Mouse (Mus musculus): ENCODE measurements around the gene Tmem132b. TPM values are rescaled to one million over a fixed set of nuclear protein-coding genes. Genes with fewer than 3 reads are reported as not detected.

Tmem132b gene
- polyA plus RNA-seq, 1 experiment: 0.02 TPM

DNA sequence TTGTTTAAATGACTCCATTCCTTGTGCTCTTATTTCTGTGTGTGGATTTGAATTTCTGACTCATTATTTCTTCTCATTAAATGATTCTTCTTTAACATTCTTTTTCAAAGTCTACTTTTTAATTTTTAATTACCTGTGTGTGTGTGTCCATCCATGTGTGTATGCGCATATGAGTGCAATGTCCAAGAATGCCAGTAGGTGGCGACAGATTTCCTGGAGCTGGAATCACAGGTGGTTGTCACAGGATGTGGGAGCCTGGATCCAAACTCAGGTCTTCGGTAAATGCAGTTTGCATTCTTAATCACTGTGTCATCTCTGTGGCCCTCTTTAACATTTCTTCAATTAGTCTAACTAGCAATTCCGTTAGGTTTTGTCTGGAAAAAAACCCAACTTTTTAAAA lies 240.7 kb downstream of the Tmem132b start:
- Histone ChIP-seq H3K4me1 (ENCODE audit: control insufficient read depth, insufficient read depth, insufficient read length) (no peaks in the 10 kb centered on the region), H3K27me3 (ENCODE audit: control insufficient read depth, insufficient read depth, low read length) (no peaks in the 10 kb centered on the region), H3K4me3 (ENCODE audit: extremely low read depth, insufficient read depth, insufficient read length) (no peak overlapping the region), H3K36me3 (ENCODE audit: control insufficient read depth, insufficient read depth, low read length) (no peaks in the 10 kb centered on the region), H3K27ac (ENCODE audit: insufficient read depth, low read length) (no peak overlapping the region)
- TF ChIP-seq CTCF (IDR thresholded peaks at IDR 0.05; ENCODE audit: extremely low read depth, insufficient read depth, insufficient read length, insufficient replicate concordance) (no peak), POLR2A (IDR thresholded peaks at IDR 0.05; ENCODE audit: low read depth, low read length) (no peak)
- no peak for DNase-seq (ENCODE audit: low read depth in 1 of 2, low spot score in 2 of 2)
- WGBS: 91% methylated on average over 4 of the region's 4 CpGs

DNA sequence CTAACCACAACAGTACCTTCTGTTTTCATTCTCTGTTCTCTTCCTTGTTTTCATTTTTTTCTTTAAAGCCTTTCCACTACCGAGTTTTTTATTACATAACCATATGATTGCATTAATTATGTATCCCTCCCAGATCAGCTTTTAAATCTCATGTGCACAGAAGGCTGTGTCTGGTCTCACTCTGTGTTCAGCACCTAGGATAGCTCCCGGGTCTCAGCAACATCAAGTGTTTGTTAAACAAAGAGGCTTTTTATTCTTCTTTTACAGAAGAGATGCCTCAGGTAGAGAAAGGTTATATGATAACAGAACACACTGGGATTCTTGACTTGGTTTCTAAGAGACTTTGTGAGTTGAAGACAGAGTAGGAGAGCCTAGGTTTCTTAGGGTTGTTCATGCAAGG lies 241.2 kb downstream of the Tmem132b start:
- Histone ChIP-seq H3K27me3 (ENCODE audit: control insufficient read depth, insufficient read depth, low read length) (no peaks in the 10 kb centered on the region), H3K4me3 (ENCODE audit: extremely low read depth, insufficient read depth, insufficient read length) (no peak overlapping the region), H3K27ac (ENCODE audit: insufficient read depth, low read length) (no peak overlapping the region), H3K36me3 (ENCODE audit: control insufficient read depth, insufficient read depth, low read length) (no peaks in the 10 kb centered on the region), H3K4me1 (ENCODE audit: control insufficient read depth, insufficient read depth, insufficient read length) (no peaks in the 10 kb centered on the region)
- DNase-seq (ENCODE audit: low read depth in 1 of 2, low spot score in 2 of 2): no peak
- no peak for TF ChIP-seq CTCF (IDR thresholded peaks at IDR 0.05; ENCODE audit: extremely low read depth, insufficient read depth, insufficient read length, insufficient replicate concordance)
- no peak for TF ChIP-seq POLR2A (IDR thresholded peaks at IDR 0.05; ENCODE audit: low read depth, low read length)
- WGBS: 44% methylated on average over 2 of the region's 2 CpGs

DNA sequence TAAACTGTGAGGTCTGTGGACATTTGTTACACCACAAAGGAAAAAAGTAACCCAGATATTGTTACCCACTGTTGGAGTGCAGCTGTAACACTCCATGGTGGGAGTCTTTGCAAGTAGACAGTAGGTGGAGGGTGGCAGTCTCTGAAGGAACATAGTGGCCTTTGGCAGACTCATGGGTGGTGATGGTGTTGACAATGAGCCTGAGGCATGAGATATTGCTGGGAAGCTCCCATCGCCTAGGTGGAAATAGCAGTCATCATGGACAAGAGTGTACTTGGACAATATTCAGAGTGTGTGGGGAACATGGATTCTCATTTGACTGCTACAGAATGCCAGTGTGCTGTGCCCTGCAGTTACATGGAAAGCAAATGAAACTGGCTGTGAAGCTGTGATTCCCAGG lies 248.8 kb downstream of the Tmem132b start:
- no peak for TF ChIP-seq POLR2A (IDR thresholded peaks at IDR 0.05; ENCODE audit: low read depth, low read length)
- no peak for TF ChIP-seq CTCF (IDR thresholded peaks at IDR 0.05; ENCODE audit: extremely low read depth, insufficient read depth, insufficient read length, insufficient replicate concordance)
- WGBS: 98% methylated on average over 1 of the region's 1 CpGs
- no peaks in the 10 kb centered on the region for H3K4me1 ChIP-seq (ENCODE audit: control insufficient read depth, insufficient read depth, insufficient read length)
- H3K36me3 ChIP-seq (ENCODE audit: control insufficient read depth, insufficient read depth, low read length): no peaks in the 10 kb centered on the region
- H3K4me3 ChIP-seq (ENCODE audit: extremely low read depth, insufficient read depth, insufficient read length): no peak overlapping the region
- no peak for DNase-seq (ENCODE audit: low read depth in 1 of 2, low spot score in 2 of 2)
- H3K27ac ChIP-seq (ENCODE audit: insufficient read depth, low read length): no peak overlapping the region
- H3K27me3 ChIP-seq (ENCODE audit: control insufficient read depth, insufficient read depth, low read length): no peaks in the 10 kb centered on the region

DNA sequence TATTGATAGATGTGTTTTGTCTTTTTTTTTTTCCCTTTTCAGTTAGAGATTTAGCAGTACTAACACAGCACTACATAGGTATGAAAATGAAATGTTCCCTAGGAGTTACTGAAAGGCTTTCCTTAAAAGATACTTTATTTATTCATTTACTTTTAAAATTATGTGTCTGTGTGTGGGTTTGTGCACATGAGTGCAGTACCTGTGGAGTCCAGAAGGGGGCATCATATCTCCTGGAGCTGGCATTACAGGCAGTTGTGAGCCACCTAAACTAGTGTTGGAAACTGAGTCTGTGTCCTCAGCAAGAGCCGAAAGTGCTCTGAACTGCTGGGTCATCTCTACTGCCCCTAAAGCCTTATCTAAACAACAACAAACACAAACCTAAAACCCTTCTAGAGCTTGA lies 261.1 kb downstream of the Tmem132b start:
- 96% methylated on average over 1 of the region's 1 CpGs for WGBS
- TF ChIP-seq CTCF (IDR thresholded peaks at IDR 0.05; ENCODE audit: extremely low read depth, insufficient read depth, insufficient read length, insufficient replicate concordance): no peak
- TF ChIP-seq POLR2A (IDR thresholded peaks at IDR 0.05; ENCODE audit: low read depth, low read length): no peak
- H3K27ac ChIP-seq (ENCODE audit: insufficient read depth, low read length): no peak overlapping the region
- no peak for DNase-seq (ENCODE audit: low read depth in 1 of 2, low spot score in 2 of 2)
- no peak overlapping the region for H3K4me3 ChIP-seq (ENCODE audit: extremely low read depth, insufficient read depth, insufficient read length)
- no peaks in the 10 kb centered on the region for H3K36me3 ChIP-seq (ENCODE audit: control insufficient read depth, insufficient read depth, low read length)
- H3K27me3 ChIP-seq (ENCODE audit: control insufficient read depth, insufficient read depth, low read length): no peaks in the 10 kb centered on the region
- H3K4me1 ChIP-seq (ENCODE audit: control insufficient read depth, insufficient read depth, insufficient read length): no peaks in the 10 kb centered on the region

DNA sequence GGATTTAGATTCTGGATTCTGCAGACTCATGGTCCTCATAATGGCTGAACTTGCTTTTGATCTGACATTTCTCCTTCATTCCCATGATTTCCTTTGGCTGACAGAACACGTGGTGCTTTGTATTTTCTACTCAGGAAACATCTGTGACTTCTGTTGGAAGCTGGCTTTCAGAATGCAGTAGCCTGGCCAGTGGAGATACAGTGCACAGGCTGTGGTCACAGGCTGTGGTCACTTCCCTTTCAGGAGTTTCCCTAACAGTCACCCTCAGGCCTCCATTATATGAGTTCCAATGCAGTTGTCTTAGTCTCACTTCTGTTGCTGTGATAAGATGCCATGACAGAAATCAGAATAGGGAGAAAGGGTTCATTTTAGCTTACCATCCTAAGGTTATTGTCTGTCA lies 262.7 kb downstream of the Tmem132b start:
- no peak for DNase-seq (ENCODE audit: low read depth in 1 of 2, low spot score in 2 of 2)
- Histone ChIP-seq H3K27ac (ENCODE audit: insufficient read depth, low read length) (no peak overlapping the region), H3K36me3 (ENCODE audit: control insufficient read depth, insufficient read depth, low read length) (no peaks in the 10 kb centered on the region), H3K27me3 (ENCODE audit: control insufficient read depth, insufficient read depth, low read length) (no peaks in the 10 kb centered on the region), H3K4me3 (ENCODE audit: extremely low read depth, insufficient read depth, insufficient read length) (no peak overlapping the region), H3K4me1 (ENCODE audit: control insufficient read depth, insufficient read depth, insufficient read length) (no peaks in the 10 kb centered on the region)
- TF ChIP-seq POLR2A (IDR thresholded peaks at IDR 0.05; ENCODE audit: low read depth, low read length) (no peak), CTCF (IDR thresholded peaks at IDR 0.05; ENCODE audit: extremely low read depth, insufficient read depth, insufficient read length, insufficient replicate concordance) (no peak)
- 10% methylated on average over 1 of the region's 1 CpGs for WGBS

DNA sequence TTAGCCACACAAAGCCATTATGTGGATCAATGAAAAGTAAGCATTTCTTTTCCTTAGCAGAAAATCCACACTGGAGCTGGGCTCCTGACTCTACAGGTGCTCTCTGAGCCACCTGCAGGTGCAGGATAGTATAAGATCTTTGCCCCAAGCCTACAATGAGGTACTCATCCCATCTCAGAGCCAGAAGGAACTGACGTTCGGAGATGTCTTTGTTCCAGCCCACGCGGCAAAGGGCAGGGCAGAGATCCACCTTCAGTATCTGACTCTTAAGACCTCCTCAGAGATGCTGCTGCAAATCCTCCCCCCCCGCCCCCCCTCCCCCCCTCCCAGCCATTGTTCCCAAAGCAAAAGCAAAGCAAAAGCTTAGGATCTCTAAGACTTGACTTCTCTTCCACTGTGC lies 268.0 kb downstream of the Tmem132b start:
- no peaks in the 10 kb centered on the region for H3K4me1 ChIP-seq (ENCODE audit: control insufficient read depth, insufficient read depth, insufficient read length)
- H3K27me3 ChIP-seq (ENCODE audit: control insufficient read depth, insufficient read depth, low read length): no peaks in the 10 kb centered on the region
- H3K36me3 ChIP-seq (ENCODE audit: control insufficient read depth, insufficient read depth, low read length): no peaks in the 10 kb centered on the region
- DNase-seq (ENCODE audit: low read depth in 1 of 2, low spot score in 2 of 2): no peak
- TF ChIP-seq CTCF (IDR thresholded peaks at IDR 0.05; ENCODE audit: extremely low read depth, insufficient read depth, insufficient read length, insufficient replicate concordance): no peak
- TF ChIP-seq POLR2A (IDR thresholded peaks at IDR 0.05; ENCODE audit: low read depth, low read length): no peak
- H3K4me3 ChIP-seq (ENCODE audit: extremely low read depth, insufficient read depth, insufficient read length): no peak overlapping the region
- 68% methylated on average over 5 of the region's 5 CpGs for WGBS
- no peak overlapping the region for H3K27ac ChIP-seq (ENCODE audit: insufficient read depth, low read length)

DNA sequence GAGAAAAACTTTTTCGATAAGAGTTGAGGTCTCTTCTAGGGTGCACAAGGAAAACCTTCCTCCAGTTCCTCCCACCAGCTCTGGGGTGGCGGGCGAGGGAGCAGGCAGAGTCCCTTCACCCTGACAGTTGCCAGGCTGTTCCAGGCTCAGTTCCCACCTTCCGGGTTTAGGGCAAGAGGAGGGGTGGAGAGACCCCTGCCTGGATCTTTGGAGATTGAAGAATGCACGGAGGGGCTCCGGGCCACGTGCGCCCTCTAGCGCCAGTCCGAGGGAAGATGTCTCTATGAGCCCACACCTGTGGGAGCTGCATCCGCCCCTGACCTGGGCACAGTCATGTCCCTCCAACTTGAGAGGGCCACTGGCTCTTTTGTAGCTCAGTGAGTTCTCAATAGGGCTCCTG lies 268.5 kb downstream of the Tmem132b start:
- TF ChIP-seq CTCF (IDR thresholded peaks at IDR 0.05; ENCODE audit: extremely low read depth, insufficient read depth, insufficient read length, insufficient replicate concordance) (no peak), POLR2A (IDR thresholded peaks at IDR 0.05; ENCODE audit: low read depth, low read length) (no peak)
- DNase-seq (ENCODE audit: low read depth in 1 of 2, low spot score in 2 of 2): no peak
- no peak overlapping the region for H3K27ac ChIP-seq (ENCODE audit: insufficient read depth, low read length)

More for the DNA sequence above, 268.5 kb downstream of the Tmem132b start:
- no peaks in the 10 kb centered on the region for H3K4me1 ChIP-seq (ENCODE audit: control insufficient read depth, insufficient read depth, insufficient read length)
- no peaks in the 10 kb centered on the region for H3K36me3 ChIP-seq (ENCODE audit: control insufficient read depth, insufficient read depth, low read length)
- H3K27me3 ChIP-seq (ENCODE audit: control insufficient read depth, insufficient read depth, low read length): no peaks in the 10 kb centered on the region
- 25% methylated on average over 11 of the region's 11 CpGs for WGBS
- H3K4me3 ChIP-seq (ENCODE audit: extremely low read depth, insufficient read depth, insufficient read length): no peak overlapping the region
